Mouse (Mus musculus): Measurements from ENCODE around the gene Olfr113. TPM values are rescaled to one million over a fixed set of nuclear protein-coding genes. Genes with fewer than 3 reads are reported as not detected.

Olfr113 gene
- polyA plus RNA-seq, 1 experiment from 2014 or later = not detected

Other genes starting within 250 kb of the Olfr113 start
- gene Olfr103, start 238.0 kb downstream of the Olfr113 start, polyA plus RNA-seq (2015; fragmentation: Nextera tagmentation; extraction: Ambion mirVana) = not detected in 2 replicates
- gene Olfr104-ps, start 218.1 kb downstream of the Olfr113 start, polyA plus RNA-seq (2015; fragmentation: Nextera tagmentation; extraction: Ambion mirVana) = not detected in 2 replicates
- gene Olfr105-ps, start 198.6 kb downstream of the Olfr113 start, polyA plus RNA-seq (2015; fragmentation: Nextera tagmentation; extraction: Ambion mirVana) = not detected in 2 replicates
- not detected in 2 replicates for gene Olfr106-ps, start 187.3 kb downstream of the Olfr113 start, polyA plus RNA-seq (2015; fragmentation: Nextera tagmentation; extraction: Ambion mirVana)
- gene Olfr107, start 178.4 kb downstream of the Olfr113 start, polyA plus RNA-seq (2015; fragmentation: Nextera tagmentation; extraction: Ambion mirVana) = not detected in 2 replicates
- gene Olfr108, start 132.2 kb downstream of the Olfr113 start, polyA plus RNA-seq (2015; fragmentation: Nextera tagmentation; extraction: Ambion mirVana) = not detected in 2 replicates
- not detected in 2 replicates for gene Olfr109, start 118.7 kb downstream of the Olfr113 start, polyA plus RNA-seq (2015; fragmentation: Nextera tagmentation; extraction: Ambion mirVana)
- 0.11 TPM in 1 of 2 replicates, not detected in the other for gene H2-M2, start 94.1 kb downstream of the Olfr113 start, polyA plus RNA-seq (2015; fragmentation: Nextera tagmentation; extraction: Ambion mirVana)
- not detected in 2 replicates for gene Olfr110, start 85.2 kb downstream of the Olfr113 start, polyA plus RNA-seq (2015; fragmentation: Nextera tagmentation; extraction: Ambion mirVana)
- gene Olfr111, start 69.6 kb downstream of the Olfr113 start, polyA plus RNA-seq (2015; fragmentation: Nextera tagmentation; extraction: Ambion mirVana) = not detected in 2 replicates
- not detected in 2 replicates for gene Olfr112, start 8.2 kb downstream of the Olfr113 start, polyA plus RNA-seq (2015; fragmentation: Nextera tagmentation; extraction: Ambion mirVana)
- gene Olfr114, start 15.1 kb upstream of the Olfr113 start, polyA plus RNA-seq (2015; fragmentation: Nextera tagmentation; extraction: Ambion mirVana) = not detected in 2 replicates
- gene Olfr115, start 49.4 kb upstream of the Olfr113 start, polyA plus RNA-seq (2015; fragmentation: Nextera tagmentation; extraction: Ambion mirVana) = not detected in 2 replicates
- gene Olfr116, start 49.5 kb upstream of the Olfr113 start, polyA plus RNA-seq (2015; fragmentation: Nextera tagmentation; extraction: Ambion mirVana) = not detected in 2 replicates
- gene Olfr117, start 86.1 kb upstream of the Olfr113 start, polyA plus RNA-seq (2015; fragmentation: Nextera tagmentation; extraction: Ambion mirVana) = not detected in 2 replicates
- not detected in 2 replicates for gene Olfr118, start 89.3 kb upstream of the Olfr113 start, polyA plus RNA-seq (2015; fragmentation: Nextera tagmentation; extraction: Ambion mirVana)
- not detected in 2 replicates for gene Olfr119, start 118.9 kb upstream of the Olfr113 start, polyA plus RNA-seq (2015; fragmentation: Nextera tagmentation; extraction: Ambion mirVana)
- gene Olfr120, start 144.1 kb upstream of the Olfr113 start, polyA plus RNA-seq (2015; fragmentation: Nextera tagmentation; extraction: Ambion mirVana) = not detected in 2 replicates
- not detected in 2 replicates for gene Olfr121, start 171.2 kb upstream of the Olfr113 start, polyA plus RNA-seq (2015; fragmentation: Nextera tagmentation; extraction: Ambion mirVana)
- not detected in 2 replicates for gene Olfr122, start 190.9 kb upstream of the Olfr113 start, polyA plus RNA-seq (2015; fragmentation: Nextera tagmentation; extraction: Ambion mirVana)
- not detected in 2 replicates for gene Olfr123, start 215.9 kb upstream of the Olfr113 start, polyA plus RNA-seq (2015; fragmentation: Nextera tagmentation; extraction: Ambion mirVana)
- not detected in 2 replicates for gene Olfr124, start 222.2 kb upstream of the Olfr113 start, polyA plus RNA-seq (2015; fragmentation: Nextera tagmentation; extraction: Ambion mirVana)